Mouse (Mus musculus) spleen, postnatal 10 days (tissue): Measurements from ENCODE around the gene Tor1a.
"Not testable (repeated sequence)": the region's sequence is repeated elsewhere in the genome, so short reads cannot be mapped to it uniquely, and the experiment has no call there.

ENCODE experiments used
- DNase-seq, 2 experiments: peaks; one replicate each; pipeline ENCODE4 v3.0.0; 2021 to 2022; ENCODE audit warnings: low spot score in 2 of 2

Gene Tor1a

DNA sequence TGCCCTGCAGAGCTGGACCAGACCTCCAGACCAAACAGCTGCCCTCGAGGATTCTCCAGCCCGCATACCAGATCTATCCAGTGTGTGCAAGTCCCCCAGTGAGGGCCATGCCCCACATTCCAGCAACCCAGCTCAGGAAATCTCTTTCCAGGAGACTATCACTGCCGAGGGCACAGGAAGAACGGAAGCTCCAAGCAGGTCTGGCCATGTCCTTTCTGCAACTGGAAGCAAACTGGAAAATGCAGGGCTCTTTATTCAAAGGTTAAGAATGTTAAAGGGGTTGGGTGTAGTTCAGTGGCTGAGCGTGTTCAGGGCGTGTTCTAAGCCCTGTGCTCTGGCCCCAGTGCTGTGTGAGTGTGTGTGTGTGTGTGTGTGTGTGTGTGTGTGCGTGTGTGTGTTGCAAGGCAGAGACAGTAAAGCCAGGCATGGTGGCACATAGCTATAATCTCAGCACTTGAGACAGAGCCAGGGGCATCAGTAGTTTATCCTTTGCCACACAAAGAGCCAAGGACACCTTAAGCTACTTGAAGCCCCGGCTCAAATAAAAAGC lies 48.9 kb downstream of the Tor1a start:
- DNase-seq = no peak

GRCm38 (mm10) chr2:30918126-30918525 lies 49.6 kb downstream of the Tor1a start:
- no peak for DNase-seq

GRCm38 (mm10) chr2:30917649-30918048 lies 50.1 kb downstream of the Tor1a start:
- no peak for DNase-seq

- DNase-seq = not testable (repeated sequence)
Observed at GRCm38 (mm10) chr2:30915933-30916332, 51.8 kb downstream of the Tor1a start.

GRCm38 (mm10) chr2:30915376-30915775 lies 52.4 kb downstream of the Tor1a start:
- DNase-seq = no peak

- DNase-seq = no peak
Observed at GRCm38 (mm10) chr2:30914836-30915235, 52.9 kb downstream of the Tor1a start.

DNA sequence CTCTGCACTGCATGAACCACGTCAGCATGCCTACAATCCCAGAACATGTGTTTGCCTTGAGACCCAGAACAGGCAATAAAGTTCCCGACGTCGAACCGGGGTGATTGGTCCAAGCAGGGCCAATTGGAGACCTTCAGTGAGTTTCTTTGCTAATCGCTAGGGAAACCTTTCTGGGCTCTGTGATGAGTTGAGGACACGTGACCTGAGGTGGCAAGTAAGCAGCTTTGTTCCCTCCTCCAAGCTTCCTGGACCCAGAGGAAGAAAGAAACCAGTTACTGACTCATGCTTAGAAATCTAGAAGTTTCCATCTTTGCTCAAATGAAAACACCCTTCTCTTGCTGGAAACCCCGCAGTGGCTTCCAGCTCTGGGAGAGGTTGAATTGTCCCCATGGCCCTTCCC lies 54.7 kb downstream of the Tor1a start:
- no peak for DNase-seq

DNA sequence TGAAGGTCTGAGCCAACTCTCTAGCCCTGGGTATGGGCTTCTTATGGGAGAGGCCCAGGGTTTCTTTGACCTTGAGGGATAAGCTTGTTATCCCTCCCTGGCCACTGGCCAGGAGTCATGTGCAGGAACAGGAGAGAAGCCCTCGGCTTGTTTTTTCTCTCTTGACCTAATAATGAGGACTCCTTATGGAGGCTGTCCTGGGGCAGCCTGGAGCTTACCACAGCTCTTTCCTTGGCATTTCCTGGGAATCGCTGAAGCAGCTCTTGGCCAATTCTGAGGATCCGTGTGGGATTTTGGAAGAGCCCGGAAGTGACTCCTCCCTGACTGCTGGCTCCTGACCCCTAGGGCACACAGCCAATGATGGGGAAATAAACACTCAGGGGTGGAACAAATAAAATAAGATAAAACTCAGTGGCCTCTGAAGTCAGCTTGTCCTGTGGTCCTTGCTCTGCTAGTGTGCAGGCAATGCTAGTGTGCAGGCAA lies 55.4 kb downstream of the Tor1a start:
- DNase-seq = peak in 1 of 2 experiments; percentile 35
